Mouse (Mus musculus) embryonic facial prominence, embryonic 11.5 days (tissue): ENCODE measurements at regions not wholly inside any gene's neighbourhood (a gene's known extent, or its start where the extent isn't known, plus 50 kb on each side); places are given as distances from the start of the nearest gene placed in this dataset.
"Not testable (repeated sequence)": the region's sequence is repeated elsewhere in the genome, so short reads cannot be mapped to it uniquely, and the experiment has no call there.

Experiments
- ATAC-seq: fragments of 200-750 bp; cut with Nextera tagmentation; replicated peaks from 2 replicates; pipeline ENCODE4 v1.8.0; 2017; ENCODE audit warnings: low read depth; ENCODE audit not compliant: insufficient number of reproducible peaks, low FRiP score, low TSS enrichment
- DNase-seq: peaks from one replicate; pipeline ENCODE4 v3.0.0-alpha.2; 2015; ENCODE audit warnings: low spot score
- H3K27ac ChIP-seq: fragments of 300-500 bp; sonication (generic); replicated peaks from 2 replicates; pipeline ENCODE4 v1.5.1; 2014; ENCODE audit warnings: mild to moderate bottlenecking, low read depth, low read length, control low read depth
- H3K27me3 ChIP-seq: fragments of 300-500 bp; sonication (generic); 2 replicates; pipeline ENCODE4 v1.6.1; 2014; ENCODE audit warnings: mild to moderate bottlenecking, low read length, moderate library complexity, mixed read lengths; ENCODE audit not compliant: control insufficient read depth, insufficient read depth
- H3K36me3 ChIP-seq: fragments of 300-500 bp; sonication (generic); replicated peaks from 2 replicates; pipeline ENCODE4 v1.6.1; 2014; ENCODE audit warnings: low read depth, mild to moderate bottlenecking, low read length, moderate library complexity, mixed read lengths; ENCODE audit not compliant: control insufficient read depth, insufficient read depth
- H3K4me1 ChIP-seq: fragments of 300-500 bp; sonication (generic); 2 replicates; pipeline ENCODE4 v1.6.1; 2014; ENCODE audit warnings: low read length, mixed read lengths; ENCODE audit not compliant: control insufficient read depth, insufficient read depth
- H3K4me2 ChIP-seq: fragments of 300-500 bp; sonication (generic); 2 replicates; pipeline ENCODE4 v1.6.1; 2014; ENCODE audit warnings: low read depth, mild to moderate bottlenecking, control low read depth, low read length, moderate library complexity
- H3K4me3 ChIP-seq: fragments of 300-500 bp; sonication (generic); 2 replicates; pipeline ENCODE4 v1.5.1; 2014; ENCODE audit warnings: low read depth, low read length, control low read depth
- H3K9ac ChIP-seq: fragments of 300-500 bp; sonication (generic); replicated peaks from 2 replicates; pipeline ENCODE4 v1.6.1; 2014; ENCODE audit warnings: mild to moderate bottlenecking, control low read depth, low read length
- H3K9me3 ChIP-seq: fragments of 300-500 bp; sonication (generic); replicated peaks from 2 replicates; pipeline ENCODE4 v1.6.1; 2016; ENCODE audit warnings: mild to moderate bottlenecking, low read length, inconsistent platforms, mixed read lengths; ENCODE audit not compliant: control insufficient read depth
- WGBS: fragments of 180-500 bp; shearing (Covaris S2); extraction: QIAGEN DNeasy Blood & Tissue Kit; methylation state at CpG from one replicate; pipeline ENCODE4 v1.1.7; 2014; 5-methylcytosine and 5-hydroxymethylcytosine counted together

- Histone ChIP-seq H3K9me3 (no peaks in the 10 kb centered on the region), H3K4me1 (no peaks in the 10 kb centered on the region), H3K36me3 (no peaks in the 10 kb centered on the region), H3K4me3 (no peak overlapping the region), H3K27me3 (no peaks in the 10 kb centered on the region), H3K9ac (no peak overlapping the region), H3K4me2 (no peak overlapping the region), H3K27ac (no peak overlapping the region)
- ATAC-seq (no peak), DNase-seq (no peak)
- 64% methylated on average over 6 of the region's 6 CpGs for WGBS
Measured at GRCm38 (mm10) chr9:4234796-4235195, 74.5 kb downstream of the Aasdhppt start.

GRCm38 (mm10) chr9:4214571-4214970 lies 94.7 kb downstream of the Aasdhppt start:
- not testable (repeated sequence) for H3K4me2 ChIP-seq, ATAC-seq, DNase-seq, H3K9me3 ChIP-seq, H3K36me3 ChIP-seq, H3K4me3 ChIP-seq, H3K27ac ChIP-seq, H3K27me3 ChIP-seq, H3K4me1 ChIP-seq, H3K9ac ChIP-seq
- 71% methylated on average over 1 of the region's 1 CpGs for WGBS

- Histone ChIP-seq H3K9me3 (no peaks in the 10 kb centered on the region), H3K27me3 (no peaks in the 10 kb centered on the region), H3K4me1 (no peaks in the 10 kb centered on the region), H3K27ac (no peak overlapping the region), H3K4me3 (no peak overlapping the region), H3K9ac (no peak overlapping the region), H3K36me3 (no peaks in the 10 kb centered on the region), H3K4me2 (no peak overlapping the region)
- 68% methylated on average over 4 of the region's 4 CpGs for WGBS
- ATAC-seq (no peak), DNase-seq (peak; percentile 32)
Measured at GRCm38 (mm10) chr9:4209987-4210476, 99.2 kb downstream of the Aasdhppt start.

DNA sequence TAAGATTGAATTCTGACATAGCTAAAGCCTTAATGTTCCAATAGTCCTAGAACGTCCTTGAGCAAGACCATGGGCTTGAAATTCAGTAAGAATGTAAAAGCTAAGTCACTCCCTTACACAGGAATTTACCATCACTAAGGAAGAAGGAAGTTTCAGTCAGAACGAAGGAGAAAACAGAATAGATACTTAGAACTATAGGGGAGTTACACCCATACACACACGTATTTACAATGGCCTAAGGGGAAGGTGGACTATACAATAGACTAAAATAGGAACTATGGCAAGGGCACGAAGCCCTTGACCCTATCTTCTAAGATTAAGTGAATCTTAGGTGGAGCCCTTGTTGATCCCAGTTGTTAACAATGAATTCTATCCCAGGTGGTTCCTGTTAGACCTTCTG lies 116.5 kb downstream of the Aasdhppt start:
- H3K27ac ChIP-seq, DNase-seq, ATAC-seq, H3K36me3 ChIP-seq, H3K4me3 ChIP-seq, H3K9ac ChIP-seq, H3K9me3 ChIP-seq, H3K27me3 ChIP-seq, H3K4me1 ChIP-seq, H3K4me2 ChIP-seq: not testable (repeated sequence)
- WGBS = 87% methylated on average over 4 of the region's 4 CpGs

DNA sequence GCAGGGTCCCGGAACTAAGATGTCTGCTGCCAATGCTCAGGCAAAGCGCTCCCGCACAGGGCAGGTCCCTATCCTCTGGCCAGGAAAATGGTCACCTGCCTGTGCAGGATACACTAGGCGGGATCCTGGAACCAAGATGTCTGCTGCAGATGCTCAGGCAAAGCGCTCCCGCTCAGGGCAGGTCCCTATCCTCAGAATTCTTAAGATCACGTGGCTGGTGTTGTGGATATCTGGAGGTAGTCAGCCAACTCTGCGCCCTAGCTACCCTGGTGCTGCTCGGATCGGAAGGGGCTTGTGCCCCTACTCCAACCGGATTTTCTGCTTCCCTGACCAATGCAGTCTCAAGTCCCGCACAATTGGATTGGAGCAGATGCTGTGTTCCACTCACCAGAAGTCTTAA lies 153.3 kb downstream of the Aasdhppt start:
- H3K27me3 ChIP-seq, H3K9ac ChIP-seq: not testable (repeated sequence)
- WGBS = 87% methylated on average over 12 of the region's 12 CpGs

GRCm38 (mm10) chr9:4138829-4139228 lies 170.4 kb downstream of the Aasdhppt start:
- not testable (repeated sequence) for H3K9me3 ChIP-seq, H3K27ac ChIP-seq, H3K4me1 ChIP-seq, ATAC-seq, H3K4me2 ChIP-seq, DNase-seq, H3K4me3 ChIP-seq, H3K36me3 ChIP-seq, H3K27me3 ChIP-seq, H3K9ac ChIP-seq
- 55% methylated on average over 14 of the region's 15 CpGs for WGBS

More for the DNA sequence above, 153.3 kb downstream of the Aasdhppt start:
- H3K4me3 ChIP-seq, H3K4me2 ChIP-seq, DNase-seq, H3K36me3 ChIP-seq, H3K9me3 ChIP-seq, H3K4me1 ChIP-seq, ATAC-seq, H3K27ac ChIP-seq: not testable (repeated sequence)

DNA sequence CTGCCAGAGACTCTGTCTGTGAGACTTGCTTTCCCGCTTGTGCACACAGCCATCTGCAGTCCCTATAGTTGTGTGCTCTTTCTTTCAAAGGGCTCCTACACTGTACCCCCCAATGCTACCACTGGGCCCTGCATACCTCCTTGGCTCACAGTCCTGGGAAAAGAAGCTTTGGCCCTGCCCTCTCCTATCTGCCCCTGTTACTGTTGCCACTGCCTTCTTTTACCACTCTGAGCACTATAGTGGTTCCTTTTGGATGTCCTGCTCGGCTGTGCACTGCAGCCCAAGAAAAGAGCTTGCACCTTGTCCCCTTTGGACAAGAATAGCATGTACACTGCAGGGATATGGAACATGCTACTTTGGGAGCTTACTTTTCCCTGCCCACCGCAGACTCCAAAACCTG lies 216.8 kb downstream of the Aasdhppt start:
- Histone ChIP-seq H3K9me3 (no peaks in the 10 kb centered on the region), H3K4me3 (no peak overlapping the region), H3K36me3 (no peaks in the 10 kb centered on the region), H3K27me3 (no peaks in the 10 kb centered on the region), H3K4me1 (no peaks in the 10 kb centered on the region), H3K4me2 (no peak overlapping the region), H3K9ac (no peak overlapping the region), H3K27ac (no peak overlapping the region)
- DNase-seq = no peak
- WGBS = 70% methylated on average over 3 of the region's 3 CpGs
- no peak for ATAC-seq

- not testable (repeated sequence) for H3K9ac ChIP-seq, H3K27me3 ChIP-seq, H3K36me3 ChIP-seq, DNase-seq, H3K27ac ChIP-seq, H3K4me2 ChIP-seq, H3K4me3 ChIP-seq, H3K9me3 ChIP-seq, H3K4me1 ChIP-seq, ATAC-seq
- WGBS = 64% methylated on average over 4 of the region's 4 CpGs
Measured at GRCm38 (mm10) chr9:4082668-4083067, 226.6 kb downstream of the Aasdhppt start.
